Mouse (Mus musculus): ENCODE results near the gene 1600014C10Rik. TPM values are rescaled to one million over a fixed set of nuclear protein-coding genes. Genes with fewer than 3 reads are reported as not detected.

1600014C10Rik gene
- polyA plus RNA-seq, 1 experiment from 2014 or later = 13.9 TPM

DNA sequence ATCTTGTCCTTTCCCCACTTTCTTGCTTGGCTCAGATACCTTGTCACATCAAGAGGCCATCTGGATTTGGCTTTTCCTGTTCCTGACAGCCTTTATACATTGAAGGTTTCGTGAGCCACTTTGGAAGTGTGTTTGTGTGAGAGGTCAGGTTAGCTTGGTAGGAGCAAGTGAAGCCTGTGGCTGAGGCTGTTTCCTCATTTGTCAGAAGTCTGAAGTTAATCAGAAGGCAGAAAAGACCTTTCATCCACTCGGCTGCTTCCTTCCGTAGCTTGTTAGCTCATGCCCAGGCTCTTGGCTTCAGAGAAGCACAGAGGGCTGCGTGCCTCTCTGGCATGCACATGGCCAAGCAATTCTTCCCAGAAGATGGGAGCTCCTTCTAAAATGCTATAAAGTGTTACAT, 4.8 kb downstream of the 1600014C10Rik start:
- Histone ChIP-seq H3K36me3 (no peaks in the 10 kb centered on the region), H3K4me3 (replicated peaks) (no peak overlapping the region), H3K4me1 (replicated peaks) (peaks cover 9% of the 10 kb centered on the region), H3K4me2 (replicated peaks) (no peak overlapping the region), H3K9me3 (no peaks in the 10 kb centered on the region), H3K9ac (no peak overlapping the region), H3K27ac (no peak overlapping the region), H3K27me3 (replicated peaks) (no peaks in the 10 kb centered on the region)
- no peak for ATAC-seq
- WGBS = 75% methylated on average over 4 of the region's 4 CpGs

DNA sequence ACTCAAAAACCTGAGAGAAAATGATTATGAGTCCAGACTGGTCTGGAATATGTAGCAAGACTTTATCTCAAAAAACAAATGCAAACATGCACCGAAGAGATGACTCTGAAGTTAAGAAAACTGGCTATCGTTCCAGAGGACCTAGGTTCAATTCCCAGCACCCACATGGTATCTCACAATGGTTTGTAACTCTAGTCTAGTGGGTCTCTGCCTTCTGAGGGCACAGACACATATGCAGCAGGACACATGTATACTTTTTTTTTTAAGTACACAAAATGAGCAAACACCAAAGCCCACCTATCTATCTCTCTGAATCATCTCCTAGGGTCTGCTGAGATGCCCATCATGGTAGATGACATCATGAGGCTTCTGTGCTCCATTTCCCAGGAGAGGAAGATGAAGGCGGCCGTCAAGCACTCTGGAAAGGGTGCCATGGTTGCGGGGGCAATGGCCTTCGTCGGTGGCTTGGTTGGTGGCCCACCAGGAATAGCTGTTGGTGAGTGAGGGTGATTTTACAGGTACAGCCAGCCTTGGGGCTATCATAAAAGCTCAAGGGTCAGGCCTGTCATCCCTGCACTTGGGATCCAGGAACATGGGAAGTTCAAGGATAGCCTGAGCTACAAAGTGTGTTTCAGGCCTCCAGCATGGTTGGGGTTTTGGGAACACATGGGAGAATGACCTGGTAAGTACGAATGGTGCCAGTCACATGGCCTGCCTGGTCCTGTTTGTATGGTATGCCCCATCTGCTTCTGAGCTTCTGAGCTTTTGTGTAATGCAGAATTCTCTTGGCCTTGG, 5.5 kb downstream of the 1600014C10Rik start:
- ATAC-seq = no peak
- H3K27ac ChIP-seq = no peak overlapping the region

DNA sequence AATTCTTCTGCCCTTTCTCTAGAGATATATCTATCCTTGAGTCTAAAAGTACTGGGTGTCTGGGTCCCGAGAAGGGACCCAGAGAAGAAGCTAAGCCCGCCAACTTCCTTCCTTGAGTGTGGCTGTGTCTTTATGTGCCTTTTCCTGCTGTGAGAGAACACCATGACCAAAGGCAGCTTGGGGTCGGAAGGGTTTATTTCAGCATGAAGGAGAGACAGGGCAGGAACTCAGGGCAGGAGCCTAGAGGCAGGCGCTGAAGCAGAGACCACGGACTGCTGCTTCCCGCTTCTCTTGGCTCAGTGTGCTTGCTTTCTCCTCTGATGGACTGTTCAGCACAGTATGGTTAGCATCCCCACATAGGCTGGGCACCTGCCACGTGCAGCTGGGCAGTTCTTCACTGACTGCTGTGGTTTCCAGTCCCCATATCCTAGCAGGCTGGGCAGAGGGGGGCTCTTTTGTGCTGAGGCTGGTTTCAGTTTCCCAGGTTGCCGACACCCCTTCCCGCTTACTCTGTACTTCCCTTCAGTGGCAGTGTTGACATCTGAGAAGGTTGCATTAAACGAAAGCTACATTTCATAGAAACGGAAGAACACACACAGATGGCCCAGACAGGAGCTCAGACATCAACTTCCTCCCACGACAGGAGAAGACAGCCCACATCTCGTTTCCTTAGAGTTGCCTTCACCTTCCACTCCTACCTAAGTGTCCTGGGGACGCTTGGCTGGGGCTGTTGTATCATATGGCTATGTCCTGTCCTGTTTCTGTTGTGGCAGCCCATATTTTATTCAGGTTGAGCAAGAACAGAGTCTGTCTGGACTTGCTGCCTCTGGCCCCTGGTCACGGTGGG, 6.3 kb downstream of the 1600014C10Rik start:
- no peak overlapping the region for H3K9ac ChIP-seq
- H3K4me2 ChIP-seq (replicated peaks) = no peak overlapping the region
- H3K27ac ChIP-seq = no peak overlapping the region
- 78% methylated on average over 15 of the region's 15 CpGs for WGBS
- H3K4me3 ChIP-seq (replicated peaks) = no peak overlapping the region
- no peaks in the 10 kb centered on the region for H3K9me3 ChIP-seq
- 0 out of 2 replicates have a peak, but pooled peaks cover under 1% of the 10 kb centered on the region for H3K4me1 ChIP-seq (replicated peaks)
- no peaks in the 10 kb centered on the region for H3K36me3 ChIP-seq
- no peak for ATAC-seq
- H3K27me3 ChIP-seq (replicated peaks) = no peaks in the 10 kb centered on the region

More for the DNA sequence above, 5.5 kb downstream of the 1600014C10Rik start:
- no peak overlapping the region for H3K4me2 ChIP-seq (replicated peaks)
- peaks cover 4% of the 10 kb centered on the region; the same call in 1 of the 2 replicates for H3K4me1 ChIP-seq (replicated peaks)
- H3K36me3 ChIP-seq = no peaks in the 10 kb centered on the region
- H3K9ac ChIP-seq = no peak overlapping the region
- H3K4me3 ChIP-seq (replicated peaks) = no peak overlapping the region
- 89% methylated on average over 8 of the region's 8 CpGs for WGBS
- H3K9me3 ChIP-seq = no peaks in the 10 kb centered on the region
- H3K27me3 ChIP-seq (replicated peaks) = no peaks in the 10 kb centered on the region

DNA sequence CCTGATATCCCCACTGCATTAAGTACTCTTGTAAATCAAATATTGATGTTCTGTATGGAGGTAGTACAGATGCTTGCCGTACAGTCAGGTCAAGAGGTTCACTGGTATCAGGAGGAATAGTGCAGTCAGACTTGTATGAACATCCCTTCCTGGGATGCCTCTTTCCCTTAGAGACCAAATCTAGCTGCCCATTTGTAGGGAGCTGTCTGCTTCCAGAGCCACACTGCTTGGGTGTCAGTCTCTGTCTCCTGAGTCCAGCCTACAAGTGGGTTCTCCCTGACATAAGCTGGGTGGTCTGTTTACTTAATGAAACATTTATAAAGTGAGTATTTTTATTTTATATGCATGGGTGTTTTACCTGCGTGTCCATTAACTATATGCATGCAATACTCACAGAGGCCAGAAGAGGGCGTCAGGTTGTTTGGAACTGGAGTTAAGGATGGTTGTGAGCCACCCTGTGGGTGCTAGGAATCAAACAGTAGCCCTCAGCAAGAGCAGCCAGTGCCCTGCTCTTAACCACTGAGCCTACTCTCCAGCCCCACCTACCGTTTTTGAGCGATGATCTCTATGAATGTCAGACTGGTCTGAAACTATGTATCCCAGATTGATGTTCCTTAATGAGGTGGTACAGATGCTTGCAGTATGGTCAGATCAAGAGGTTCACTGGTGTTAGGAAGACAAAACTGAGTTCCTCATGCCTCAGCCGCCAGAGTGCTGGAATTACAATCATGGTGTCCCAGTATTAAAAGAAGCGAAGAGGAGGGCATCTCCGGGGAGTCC, 7.2 kb downstream of the 1600014C10Rik start:
- WGBS = 90% methylated on average over 8 of the region's 8 CpGs
- Histone ChIP-seq H3K27ac (no peak overlapping the region), H3K36me3 (no peaks in the 10 kb centered on the region), H3K4me1 (replicated peaks) (no peaks in the 10 kb centered on the region), H3K9me3 (no peaks in the 10 kb centered on the region), H3K4me2 (replicated peaks) (no peak overlapping the region), H3K4me3 (replicated peaks) (no peak overlapping the region), H3K9ac (no peak overlapping the region), H3K27me3 (replicated peaks) (no peaks in the 10 kb centered on the region)
- no peak for ATAC-seq

DNA sequence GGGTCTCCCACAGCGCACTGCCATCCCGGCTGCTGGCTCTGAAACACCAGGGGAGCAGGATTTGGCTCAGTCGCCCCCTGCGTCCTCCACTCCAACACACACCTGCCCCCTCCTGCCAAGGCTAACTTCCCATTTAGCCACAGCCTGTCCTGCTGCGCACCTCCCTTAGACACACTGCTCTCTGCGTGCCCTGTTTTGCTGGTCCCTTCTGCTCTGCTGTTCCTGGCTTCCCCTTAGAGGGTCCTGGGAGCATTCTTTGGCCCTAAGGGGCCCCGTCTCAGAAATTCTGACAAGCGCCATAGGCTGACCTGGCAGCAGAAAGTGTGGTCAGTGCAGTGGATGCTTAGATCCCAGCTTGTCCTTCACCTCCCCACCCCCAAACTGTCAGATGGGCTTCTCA, 8.1 kb downstream of the 1600014C10Rik start:
- H3K9ac ChIP-seq = no peak overlapping the region
- no peaks in the 10 kb centered on the region for H3K4me1 ChIP-seq (replicated peaks)
- no peak overlapping the region for H3K4me3 ChIP-seq (replicated peaks)
- no peak overlapping the region for H3K27ac ChIP-seq
- no peak overlapping the region for H3K4me2 ChIP-seq (replicated peaks)
- no peak for ATAC-seq
- 81% methylated on average over 8 of the region's 8 CpGs for WGBS
- no peaks in the 10 kb centered on the region for H3K9me3 ChIP-seq
- no peaks in the 10 kb centered on the region for H3K27me3 ChIP-seq (replicated peaks)
- no peaks in the 10 kb centered on the region for H3K36me3 ChIP-seq

DNA sequence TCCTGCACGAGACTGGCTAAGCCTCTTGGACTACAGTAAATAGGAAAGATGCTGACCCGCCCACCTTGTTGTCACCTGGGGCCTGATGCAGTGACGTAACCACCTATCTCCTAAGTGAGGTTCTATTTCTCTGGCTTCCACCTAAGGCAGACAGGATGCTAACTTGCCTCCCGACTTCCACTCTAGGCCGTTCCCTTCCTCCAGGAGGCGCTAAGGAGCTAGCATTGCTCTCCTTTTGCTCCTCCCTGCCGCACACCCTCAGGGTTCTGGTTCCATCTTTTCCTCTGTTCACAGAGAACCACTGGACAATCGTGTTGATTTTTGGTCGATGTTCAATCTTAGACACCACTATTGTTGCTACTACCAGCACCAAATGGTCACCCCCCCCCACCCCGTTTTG, 8.6 kb downstream of the 1600014C10Rik start:
- Histone ChIP-seq H3K36me3 (no peaks in the 10 kb centered on the region), H3K27me3 (replicated peaks) (no peaks in the 10 kb centered on the region), H3K27ac (no peak overlapping the region), H3K9me3 (no peaks in the 10 kb centered on the region), H3K4me1 (replicated peaks) (no peaks in the 10 kb centered on the region), H3K9ac (no peak overlapping the region), H3K4me2 (replicated peaks) (no peak overlapping the region), H3K4me3 (replicated peaks) (no peak overlapping the region)
- ATAC-seq = no peak
- 58% methylated on average over 10 of the region's 10 CpGs for WGBS

DNA sequence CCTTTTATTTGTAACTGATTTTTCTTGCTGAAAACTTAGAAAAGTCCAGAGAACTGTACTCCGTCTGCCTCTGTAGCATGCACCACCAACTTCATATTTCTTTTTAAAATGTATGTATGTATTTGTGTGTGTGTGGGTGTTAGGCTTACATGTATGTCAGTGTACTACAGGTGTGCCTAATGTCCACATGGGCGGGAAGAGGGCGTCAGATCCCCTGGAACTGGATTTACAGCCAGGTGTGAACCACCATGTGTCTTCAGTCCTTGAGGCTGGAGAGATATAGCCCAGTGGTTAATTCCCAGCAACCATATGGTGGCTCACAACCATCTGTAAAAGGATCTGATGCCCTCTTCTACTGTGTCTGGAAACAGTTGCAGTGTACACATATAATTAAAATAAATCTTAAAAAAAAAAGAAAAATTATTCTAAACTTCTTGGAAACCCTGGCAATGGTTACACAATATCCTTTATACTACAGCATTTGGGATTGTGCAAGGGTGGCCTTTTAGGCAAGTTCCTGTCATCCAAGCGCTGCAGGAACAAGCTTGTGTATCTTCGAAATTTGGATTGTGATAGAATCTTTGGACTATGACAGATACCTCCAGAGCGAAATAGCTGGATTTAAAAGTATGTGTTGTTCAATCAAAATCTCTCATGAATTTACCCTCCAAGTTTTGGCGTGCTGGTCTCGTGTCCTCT, 17.0 kb downstream of the 1600014C10Rik start:
- H3K4me3 ChIP-seq (replicated peaks) = no peak overlapping the region
- no peak for ATAC-seq
- H3K36me3 ChIP-seq = no peaks in the 10 kb centered on the region
- H3K4me2 ChIP-seq (replicated peaks) = peak overlapping the region; percentile 56
- H3K27ac ChIP-seq = no peak overlapping the region
- H3K9ac ChIP-seq = no peak overlapping the region
- WGBS = 66% methylated on average over 8 of the region's 8 CpGs
- H3K9me3 ChIP-seq = no peaks in the 10 kb centered on the region
- no peaks in the 10 kb centered on the region for H3K27me3 ChIP-seq (replicated peaks)
- H3K4me1 ChIP-seq (replicated peaks) = peaks cover 5% of the 10 kb centered on the region; the same call in 1 of the 2 replicates

DNA sequence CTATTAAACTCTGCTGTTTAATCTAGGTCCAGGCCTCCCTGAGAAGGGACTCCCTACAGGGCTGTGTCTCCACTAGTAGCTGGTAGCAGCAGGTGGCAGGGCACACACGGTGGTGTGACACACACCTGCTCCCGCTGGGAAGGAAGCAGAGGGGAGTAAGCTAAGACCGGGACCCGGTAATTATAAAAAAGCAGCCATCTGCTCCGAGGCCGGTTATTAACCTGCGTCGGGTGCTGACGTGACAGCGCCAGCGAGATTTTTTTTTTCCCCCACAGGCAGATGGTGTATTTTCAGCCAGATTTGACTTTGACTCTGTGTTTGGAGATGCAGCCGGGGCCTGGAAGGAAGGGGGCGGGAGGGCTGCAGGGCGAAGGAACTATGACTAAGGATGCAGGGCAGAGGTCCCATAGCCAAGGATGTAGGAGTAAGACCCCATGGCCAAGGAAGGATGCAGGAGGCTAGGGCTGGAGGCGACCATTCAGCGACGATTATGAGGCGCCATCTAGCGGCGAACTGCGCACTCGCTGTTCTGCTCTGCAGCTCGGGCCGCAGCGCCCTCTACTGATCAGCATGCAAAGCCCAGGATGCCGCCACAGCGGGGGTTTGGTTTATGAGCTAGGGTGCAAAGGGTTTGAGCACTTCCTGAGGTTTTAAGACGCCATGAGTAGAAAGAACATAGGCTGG, 17.7 kb downstream of the 1600014C10Rik start:
- Histone ChIP-seq H3K4me2 (replicated peaks) (peak overlapping the region; percentile 56), H3K36me3 (no peaks in the 10 kb centered on the region), H3K9me3 (no peaks in the 10 kb centered on the region), H3K4me1 (replicated peaks) (peaks cover 5% of the 10 kb centered on the region; the same call in 1 of the 2 replicates), H3K4me3 (replicated peaks) (peak overlapping the region; percentile 16; the same call in 1 of the 2 replicates), H3K9ac (0 out of 2 replicates have a peak overlapping the region, but pooled peaks have one; percentile 10), H3K27ac (no peak overlapping the region), H3K27me3 (replicated peaks) (no peaks in the 10 kb centered on the region)
- WGBS = 3% methylated on average over 28 of the region's 28 CpGs
- ATAC-seq = peak; percentile 95

DNA sequence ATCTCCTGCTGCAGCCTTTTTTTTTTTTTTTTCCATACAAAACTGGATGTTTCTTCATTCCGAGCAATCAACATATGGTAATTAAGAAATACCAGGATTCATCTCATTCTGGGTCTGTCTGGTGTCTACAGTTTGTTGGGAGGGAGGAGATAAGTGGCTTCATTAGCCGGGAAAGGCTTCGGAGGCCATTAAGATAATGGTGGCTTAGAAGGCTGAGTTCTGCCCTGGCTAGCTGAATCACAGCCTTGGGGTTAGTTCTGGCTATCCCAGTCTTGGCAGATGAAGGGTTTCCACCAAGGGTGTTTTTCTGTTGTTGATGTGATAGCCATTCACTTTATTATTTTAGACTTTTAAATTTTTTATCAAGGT, 18.3 kb downstream of the 1600014C10Rik start:
- no peak overlapping the region for H3K9ac ChIP-seq
- no peak overlapping the region for H3K27ac ChIP-seq
- H3K36me3 ChIP-seq = no peaks in the 10 kb centered on the region
- no peaks in the 10 kb centered on the region for H3K27me3 ChIP-seq (replicated peaks)
- no peak overlapping the region for H3K4me3 ChIP-seq (replicated peaks)
- H3K9me3 ChIP-seq = no peaks in the 10 kb centered on the region
- H3K4me1 ChIP-seq (replicated peaks) = peaks cover 5% of the 10 kb centered on the region; the same call in 1 of the 2 replicates
- 31% methylated on average over 3 of the region's 3 CpGs for WGBS
- no peak overlapping the region for H3K4me2 ChIP-seq (replicated peaks)
- ATAC-seq = peak; percentile 39; the same call in 1 of the 2 replicates

DNA sequence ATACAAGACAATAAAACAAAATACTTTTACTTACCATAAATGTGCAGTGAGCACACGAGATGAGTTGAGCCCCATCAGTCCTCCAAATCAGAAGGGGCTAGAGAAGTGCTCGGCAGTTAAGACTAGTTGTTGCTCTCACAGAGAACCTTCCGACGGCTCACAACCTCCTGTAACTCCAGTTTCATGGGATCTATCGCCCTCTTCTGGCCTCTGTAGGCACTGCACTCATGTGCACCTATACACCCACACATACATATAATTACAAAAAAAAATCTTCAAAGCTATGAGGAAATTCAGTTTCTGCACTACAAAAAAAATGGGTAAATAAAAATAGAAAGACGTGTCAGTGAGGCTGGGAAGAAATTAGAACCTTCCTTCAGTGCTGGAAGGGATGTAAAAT, 21.3 kb downstream of the 1600014C10Rik start:
- H3K36me3 ChIP-seq = no peaks in the 10 kb centered on the region
- 86% methylated on average over 6 of the region's 6 CpGs for WGBS
- H3K4me1 ChIP-seq (replicated peaks) = peaks cover 5% of the 10 kb centered on the region; the same call in 1 of the 2 replicates
- H3K27me3 ChIP-seq (replicated peaks) = no peaks in the 10 kb centered on the region
- no peak overlapping the region for H3K27ac ChIP-seq
- H3K4me3 ChIP-seq (replicated peaks) = no peak overlapping the region
- H3K9me3 ChIP-seq = no peaks in the 10 kb centered on the region
- no peak for ATAC-seq
- H3K9ac ChIP-seq = no peak overlapping the region
- H3K4me2 ChIP-seq (replicated peaks) = no peak overlapping the region

DNA sequence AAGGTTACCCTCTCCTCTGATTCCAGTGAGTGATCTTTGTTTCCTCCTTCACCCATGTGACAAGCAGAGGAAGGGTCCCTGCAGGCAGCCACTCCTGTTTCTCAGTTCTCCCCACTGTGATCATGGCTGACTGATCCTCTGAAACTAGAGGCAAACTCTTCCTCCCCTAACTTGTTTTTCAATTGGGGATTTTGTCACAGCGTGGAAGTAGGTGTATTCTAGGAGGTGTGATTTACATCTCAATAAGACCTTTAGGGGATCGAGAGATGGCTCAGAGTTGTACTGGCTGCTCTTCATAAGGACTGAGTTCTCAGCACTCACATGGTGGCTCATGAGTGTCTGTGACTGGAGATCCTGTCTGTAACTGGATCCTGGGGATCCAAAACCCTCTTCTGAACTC, 22.8 kb downstream of the 1600014C10Rik start:
- H3K4me3 ChIP-seq (replicated peaks) = no peak overlapping the region
- H3K9me3 ChIP-seq = no peaks in the 10 kb centered on the region
- no peaks in the 10 kb centered on the region for H3K36me3 ChIP-seq
- no peak for ATAC-seq
- no peaks in the 10 kb centered on the region for H3K27me3 ChIP-seq (replicated peaks)
- H3K4me2 ChIP-seq (replicated peaks) = no peak overlapping the region
- H3K9ac ChIP-seq = no peak overlapping the region
- no peak overlapping the region for H3K27ac ChIP-seq
- H3K4me1 ChIP-seq (replicated peaks) = peaks cover under 1% of the 10 kb centered on the region; the same call in 1 of the 2 replicates
- 64% methylated on average over 2 of the region's 2 CpGs for WGBS

All from intestine, embryonic 15.5 days (tissue).